ENCODE assay signal across 8 mouse cellular contexts in genomic region chr1:169495621-169496020, GRCm38 (mm10). TPM values are rescaled to one million over a fixed set of nuclear protein-coding genes. Genes with fewer than 3 reads are reported as not detected.
A peak's percentile ranks its signal among the peaks of the same experiment; 100 is the strongest.
DNase-seq lines count a peak whose midpoint lies in the region; ATAC-seq and TF ChIP-seq lines count a peak whose summit lies in the region.

No protein-coding gene starts in this region.

- H3K4me1 ChIP-seq in MEL (ENCODE audit: control insufficient read depth in 1 of 2, insufficient read depth in 2 of 2, low read length in 2 of 2): no peaks in the 10 kb centered on the region
- no peaks in the 10 kb centered on the region for H3K4me1 ChIP-seq in liver, postnatal 0 days (ENCODE audit: insufficient read depth)

- 0 out of 4 replicates have a peak, but pooled peaks cover 0 to 2% of the 10 kb centered on the region in 2 experiments for H3K36me3 ChIP-seq in MEL (ENCODE audit: control insufficient read depth in 1 of 2, insufficient read depth in 2 of 2, low read length in 2 of 2)
- H3K36me3 ChIP-seq in liver, postnatal 0 days (replicated peaks; ENCODE audit: insufficient read depth, low read length): peaks cover 29% of the 10 kb centered on the region

- TF ChIP-seq POLR2A in MEL (IDR thresholded peaks at IDR 0.05; ENCODE audit: control insufficient read depth in 1 of 2, insufficient read depth in 1 of 2, low read depth in 1 of 2, low read length in 2 of 2, poor library complexity in 1 of 2): no peak

- no peaks in the 10 kb centered on the region for H3K27me3 ChIP-seq in MEL (ENCODE audit: control insufficient read depth in 1 of 2, insufficient read depth in 2 of 2, low read length in 2 of 2)
- no peaks in the 10 kb centered on the region for H3K27me3 ChIP-seq in liver, postnatal 0 days (ENCODE audit: insufficient read depth, low read length)

- no peak overlapping the region for H3K9ac ChIP-seq in MEL (ENCODE audit: control insufficient read depth, low read depth, low read length, poor library complexity, severe bottlenecking)
- H3K9ac ChIP-seq in liver, postnatal 0 days (replicated peaks): no peak overlapping the region

- H3K27ac ChIP-seq in MEL (ENCODE audit: control insufficient read depth, low read depth, low read length): no peak overlapping the region
- H3K27ac ChIP-seq in liver, postnatal 0 days (ENCODE audit: low read depth): no peak overlapping the region

- DNase-seq in heart, postnatal 14 days: peak; percentile 14 to 51
- no peak for DNase-seq in heart, adult 8-10 months (ENCODE audit: low spot score)
- peak; percentile 45 for DNase-seq in MEL (ENCODE audit: low read depth, low spot score)
- peak; percentile 64 for DNase-seq in cerebellum, adult 9-10 months
- peak; percentile 50 for DNase-seq in kidney, postnatal 14 days
- DNase-seq in liver, postnatal 0 days: peak; percentile 32
- DNase-seq in right cerebral cortex, postnatal 25 days: peak; percentile 46

- no peak overlapping the region for H3K4me2 ChIP-seq in liver, postnatal 0 days (ENCODE audit: low read depth, low read length)

- intact Hi-C loops in heart, postnatal 14 days (cut with DNase I): no loop called here

- TF ChIP-seq CTCF in MEL (IDR thresholded peaks at IDR 0.05 in 2 of 3, conservative IDR thresholded peaks at IDR 0.05 in 1 of 3; ENCODE audit: control insufficient read depth in 1 of 3, insufficient read depth in 1 of 3, low read depth in 2 of 3, low read length in 3 of 3, poor library complexity in 1 of 3, severe bottlenecking in 1 of 3): peak; percentile 28 to 51 (median 50); a peak in 5 of 6 replicates
- TF ChIP-seq CTCF in liver, postnatal 0 days (IDR thresholded peaks at IDR 0.05; ENCODE audit: low read depth): peak; percentile 53

- 74% methylated on average over 8 of the region's 8 CpGs for WGBS in liver, postnatal 0 days (ENCODE audit: insufficient replicate concordance)

- no peak overlapping the region for H3K4me3 ChIP-seq in MEL (ENCODE audit: control insufficient read depth in 1 of 2, insufficient read depth in 1 of 2, low read depth in 2 of 2, low read length in 2 of 2)
- H3K4me3 ChIP-seq in liver, postnatal 0 days (ENCODE audit: low read depth, low read length): no peak overlapping the region

- peak; percentile 16 for TF ChIP-seq RAD21 in MEL (IDR thresholded peaks at IDR 0.05; ENCODE audit: low read depth, low read length)

- H3K9me3 ChIP-seq in MEL (replicated peaks; ENCODE audit: insufficient read depth, low read length): no peaks in the 10 kb centered on the region
- no peaks in the 10 kb centered on the region for H3K9me3 ChIP-seq in liver, postnatal 0 days (ENCODE audit: low read length)

- no peaks in the 10 kb centered on the region for H3K79me2 ChIP-seq in MEL (ENCODE audit: control insufficient read depth, insufficient read depth, low read length, poor library complexity)

- ATAC-seq in liver, postnatal 0 days: no peak
- ATAC-seq in erythroid progenitor cell, adult 5-6 weeks (replicated peaks; ENCODE audit: low FRiP score, poor library complexity, severe bottlenecking): no peak

- no peak for TF ChIP-seq EP300 in MEL (IDR thresholded peaks at IDR 0.05; ENCODE audit: low read depth in 1 of 2, low read length in 2 of 2)
- no peak for TF ChIP-seq EP300 in liver, postnatal 0 days (IDR thresholded peaks at IDR 0.05; ENCODE audit: low read depth)

TF ChIP-seq in MEL, 35 proteins besides CTCF, POLR2A, EP300 and RAD21:
- no peak for TF ChIP-seq ZC3H11A (IDR thresholded peaks at IDR 0.05; ENCODE audit: low read depth, low read length)
- peak; percentile 57 for TF ChIP-seq SMC3 (IDR thresholded peaks at IDR 0.05; ENCODE audit: low read depth, low read length)
TF ChIP-seq in MEL: peak in this region for 1.

RNA-seq across cellular contexts. Expression of gene Nuf2, which starts 35.6 kb away (rescaled TPM):
- total RNA-seq in heart, postnatal 14 days (2021): 1 to 10 TPM; 2.8 to 4.9 TPM
- under 1 TPM in 3 of 4 experiments, not detected in 1; 0.16 to 0.52 (median 0.38) TPM for total RNA-seq in heart, adult 8-10 months (2022)
- total RNA-seq in MEL (2012; rRNA removed): 34.7 and 37.3 TPM in 2 replicates
- 10 to 100 TPM; 44.4 to 99.2 TPM for polyA plus RNA-seq in MEL (2012; ENCODE audit: insufficient read depth in 1 of 2, insufficient read length in 2 of 2, low read depth in 1 of 2, low replicate concordance in 2 of 2, missing spikeins in 1 of 2)
- 20.5 and 22.6 TPM in 2 replicates for polyA plus RNA-seq in liver, postnatal 0 days (2015; fragmentation: Nextera tagmentation; extraction: Ambion mirVana)
- 190 and 204 TPM in 2 replicates for total RNA-seq in erythroid progenitor cell, adult 5-6 weeks (2015; ENCODE audit: low replicate concordance)
- total RNA-seq in erythroid progenitor cell, adult 5-6 weeks (2017; ENCODE audit: low replicate concordance): 314 and 340 TPM in 2 replicates
